10 mouse cellular contexts compared by ENCODE assay signal in the genomic region with DNA sequence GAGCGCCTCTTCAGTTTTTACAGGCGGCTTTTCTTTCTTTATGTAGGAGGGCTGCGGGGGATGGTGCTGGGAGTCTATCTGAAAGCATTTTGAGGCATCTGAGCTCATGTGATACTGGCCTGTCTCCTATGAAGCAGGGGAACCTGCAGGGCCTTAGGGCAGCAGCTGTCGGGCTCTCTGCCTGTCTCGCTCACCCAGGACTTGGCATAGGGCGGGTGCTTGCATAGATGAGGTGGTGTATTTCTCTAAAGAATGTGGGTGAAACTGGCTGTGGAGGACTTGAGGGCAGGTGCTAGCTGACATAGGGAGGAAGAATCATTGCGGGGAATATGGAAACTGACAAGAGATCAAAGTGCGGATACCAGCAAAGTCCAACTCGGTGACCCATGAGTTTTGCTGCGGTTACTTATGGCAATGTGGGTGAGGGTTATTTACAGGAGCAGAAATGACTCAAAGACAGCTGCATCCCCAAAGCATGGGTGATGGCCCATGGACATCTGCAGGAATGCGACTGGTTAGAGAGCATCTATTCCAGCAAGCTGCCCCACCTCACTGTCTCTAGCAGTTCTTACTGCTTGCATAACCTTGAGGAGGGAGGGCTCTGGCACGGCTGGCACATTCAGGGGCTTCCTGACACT. TPM values are rescaled to one million over a fixed set of nuclear protein-coding genes. Genes with fewer than 3 reads are reported as not detected.
DNase-seq lines count a peak whose midpoint lies in the region; ATAC-seq and TF ChIP-seq lines count a peak whose summit lies in the region.
"Had no signal": no experiment of that assay in that cellular context is flagged by ENCODE, and none has a peak within 500 bp of the region (broad histone marks: within the 10 kb centered on the region; RNA-seq: fewer than 3 reads in every experiment).

No protein-coding gene starts in this region.

- no peak overlapping the region for H3K4me2 ChIP-seq in intestine, postnatal 0 days (replicated peaks; ENCODE audit: low read depth)
- H3K4me2 ChIP-seq in midbrain, embryonic 16.5 days (ENCODE audit: low read length): no peak overlapping the region; the same call in 1 of the 2 replicates

- DNase-seq in left cerebral cortex, adult 11 months (ENCODE audit: low spot score): peak; percentile 63
- no peak for DNase-seq in left cerebral cortex, postnatal 4 days
- DNase-seq in B cell, adult 2 months: no peak
- DNase-seq in embryo, embryonic 9.5 days (ENCODE audit: extremely low spot score): no peak
- DNase-seq: adrenal gland, postnatal 25 days had no signal

- H3K27me3 ChIP-seq in intestine, postnatal 0 days (replicated peaks; ENCODE audit: control insufficient read depth, insufficient read depth, low read length): no peaks in the 10 kb centered on the region
- H3K27me3 ChIP-seq in midbrain, embryonic 16.5 days (ENCODE audit: control insufficient read depth, insufficient read depth, low read depth, low read length): no peaks in the 10 kb centered on the region

- H3K9me3 ChIP-seq in intestine, postnatal 0 days (ENCODE audit: control insufficient read depth): no peaks in the 10 kb centered on the region
- H3K9me3 ChIP-seq in midbrain, embryonic 16.5 days (replicated peaks; ENCODE audit: control insufficient read depth, low read length, poor library complexity, severe bottlenecking): no peaks in the 10 kb centered on the region

- ATAC-seq in intestine, postnatal 0 days: peak; percentile 25; the same call in 1 of the 2 replicates
- ATAC-seq in midbrain, embryonic 16.5 days: peak; percentile 64; the same call in 1 of the 2 replicates
- no peak; the same call in 1 of the 2 replicates for ATAC-seq in megakaryocyte-erythroid progenitor cell, adult 5-6 weeks (replicated peaks; ENCODE audit: low FRiP score, low TSS enrichment, poor library complexity, severe bottlenecking)

- TF ChIP-seq POLR2A in cortical plate, adult 2 months (IDR thresholded peaks at IDR 0.05; ENCODE audit: extremely low read depth, insufficient read depth, low read length): 0 out of 2 replicates have a peak, but pooled peaks have one; percentile 23

- H3K27ac ChIP-seq in cortical plate, adult 2 months (ENCODE audit: insufficient read depth, low read length): peak overlapping the region; percentile 82
- no peak overlapping the region for H3K27ac ChIP-seq in intestine, postnatal 0 days (ENCODE audit: low read depth, low read length)
- peak overlapping the region; percentile 51; the same call in 1 of the 2 replicates for H3K27ac ChIP-seq in midbrain, embryonic 16.5 days (ENCODE audit: low read length)

- TF ChIP-seq CTCF in cortical plate, adult 2 months (IDR thresholded peaks at IDR 0.05; ENCODE audit: extremely low read depth, insufficient read depth, low read length): no peak
- no peak for TF ChIP-seq CTCF in intestine, postnatal 0 days (IDR thresholded peaks at IDR 0.05; ENCODE audit: low read depth)

- no peaks in the 10 kb centered on the region; the same call in 1 of the 2 replicates for H3K36me3 ChIP-seq in intestine, postnatal 0 days (ENCODE audit: control insufficient read depth, insufficient read depth)
- H3K36me3 ChIP-seq in midbrain, embryonic 16.5 days (ENCODE audit: control insufficient read depth, insufficient read depth, low read length): no peaks in the 10 kb centered on the region

- peaks cover 21% of the 10 kb centered on the region for H3K4me1 ChIP-seq in cortical plate, adult 2 months (ENCODE audit: control insufficient read depth, insufficient read depth, low read length)
- H3K4me1 ChIP-seq in intestine, postnatal 0 days (replicated peaks; ENCODE audit: control insufficient read depth, insufficient read depth, low read length): no peaks in the 10 kb centered on the region
- peaks cover 16% of the 10 kb centered on the region for H3K4me1 ChIP-seq in midbrain, embryonic 16.5 days (ENCODE audit: control insufficient read depth, insufficient read depth, low read length)

- no peak overlapping the region for H3K4me3 ChIP-seq in cortical plate, adult 2 months (ENCODE audit: insufficient read depth, low read length)
- no peak overlapping the region for H3K4me3 ChIP-seq in intestine, postnatal 0 days (ENCODE audit: low read depth, low read length)
- H3K4me3 ChIP-seq in midbrain, embryonic 16.5 days (ENCODE audit: low read depth, low read length): no peak overlapping the region

- intact Hi-C loops in left cerebral cortex, postnatal 4 days (cut with DNase I): no loop called here

- H3K9ac ChIP-seq in intestine, postnatal 0 days (ENCODE audit: low read depth, low read length): no peak overlapping the region
- H3K9ac ChIP-seq in midbrain, embryonic 16.5 days (ENCODE audit: low read depth, low read length): peak overlapping the region; percentile 35; the same call in 1 of the 2 replicates

- 41% methylated on average over 12 of the region's 12 CpGs for WGBS in intestine, postnatal 0 days
- 51% methylated on average over 12 of the region's 12 CpGs for WGBS in midbrain, embryonic 16.5 days

RNA-seq across cellular contexts. Expression of a gene that starts 8.4 kb away (rescaled TPM):
- 10 to 100 TPM; 33.2 to 36.8 TPM for total RNA-seq in left cerebral cortex, postnatal 4 days (2021)
- polyA plus RNA-seq in cortical plate, adult 2 months (2012; rRNA removed): 18.4 and 20.1 TPM in 2 replicates
- polyA plus RNA-seq in intestine, postnatal 0 days (2015; fragmentation: Nextera tagmentation; extraction: Ambion mirVana): 0.03 TPM in 1 of 2 replicates, not detected in the other
- 2.3 and 3.0 TPM in 2 replicates for polyA plus RNA-seq in midbrain, embryonic 16.5 days (2015; fragmentation: Nextera tagmentation; extraction: Ambion mirVana)
- total RNA-seq in megakaryocyte-erythroid progenitor cell, adult 5-6 weeks (2014; fragmentation: Nextera tagmentation): 0.25 and 0.39 TPM in 2 replicates
- 0.15 and 0.94 TPM in 2 replicates for total RNA-seq in megakaryocyte-erythroid progenitor cell, adult 5-6 weeks (2017)
- total RNA-seq: liver, adult 2 months had no signal
